Mouse (Mus musculus): ENCODE data around the gene Msh5. TPM values are rescaled to one million over a fixed set of nuclear protein-coding genes. Genes with fewer than 3 reads are reported as not detected.
A peak's percentile ranks its signal among the peaks of the same experiment; 100 is the strongest.

Msh5 gene
- total RNA-seq (2012; rRNA removed) (17.9 and 26.3 TPM in 2 replicates), polyA plus RNA-seq (2012; ENCODE audit: insufficient read depth in 1 of 2, insufficient read length in 2 of 2, low read depth in 1 of 2, low replicate concordance in 2 of 2, missing spikeins in 1 of 2) (10 to 100 TPM in 1 of 2 experiments, not detected in 1; 29.0 TPM)

DNA sequence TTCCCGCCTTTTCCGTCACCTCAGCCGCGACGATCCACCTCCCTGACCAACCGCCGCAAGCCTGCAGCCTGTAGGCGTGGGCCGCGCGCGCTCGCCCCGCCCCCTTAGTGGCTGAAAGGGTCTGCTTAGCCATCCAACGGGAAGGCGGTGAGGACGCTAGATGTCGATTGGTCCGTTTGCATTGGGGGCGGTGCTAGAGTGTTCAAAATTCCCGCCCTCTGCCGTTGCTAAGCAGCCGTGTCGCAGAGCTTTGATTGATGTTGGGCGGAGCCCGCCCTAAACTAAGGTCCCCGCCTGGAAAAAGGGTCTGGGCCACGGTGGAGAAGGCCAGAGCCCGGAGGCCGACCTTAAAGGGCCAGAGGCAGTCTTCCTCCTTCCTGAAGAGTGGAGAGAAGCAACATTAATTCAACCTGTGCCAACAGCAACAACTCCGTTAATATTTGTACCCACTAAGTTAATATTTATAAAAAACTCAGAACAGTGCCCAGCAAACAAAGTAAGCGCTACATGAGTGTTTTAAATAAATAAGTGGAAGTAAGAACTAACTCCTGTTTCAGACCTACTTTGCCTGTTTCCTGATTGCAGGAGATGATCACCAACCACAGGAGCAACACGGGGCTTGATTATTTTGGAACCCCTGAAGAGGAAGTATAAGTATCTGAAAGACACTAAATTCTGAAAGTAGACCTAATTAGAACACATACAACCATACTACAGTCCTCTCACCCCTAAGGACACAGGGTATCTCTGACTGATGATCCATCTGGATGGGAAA lies at the start of gene Msh5:
Msh5 (minus strand) TSS at position 65 of the 775 bp plus-strand sequence.
- peaks cover 0 to 28% of the 10 kb centered on the region in 2 experiments; a peak in 2 of 4 replicates for H3K36me3 ChIP-seq (ENCODE audit: control insufficient read depth in 1 of 2, insufficient read depth in 2 of 2, low read length in 2 of 2)
- peaks cover 18% of the 10 kb centered on the region for H3K79me2 ChIP-seq (ENCODE audit: control insufficient read depth, insufficient read depth, low read length, poor library complexity)
- H3K9me3 ChIP-seq (replicated peaks; ENCODE audit: insufficient read depth, low read length): no peaks in the 10 kb centered on the region
- no peaks in the 10 kb centered on the region for H3K27me3 ChIP-seq (ENCODE audit: control insufficient read depth in 1 of 2, insufficient read depth in 2 of 2, low read length in 2 of 2)
- peak within 1 kb of the TSS; percentile 85 for H3K9ac ChIP-seq (ENCODE audit: control insufficient read depth, low read depth, low read length, poor library complexity, severe bottlenecking)
- H3K4me3 ChIP-seq (ENCODE audit: control insufficient read depth in 1 of 2, insufficient read depth in 1 of 2, low read depth in 2 of 2, low read length in 2 of 2): peak within 1 kb of the TSS; percentile 47 to 53
- peaks cover 7 to 39% of the 10 kb centered on the region in 2 experiments for H3K4me1 ChIP-seq (ENCODE audit: control insufficient read depth in 1 of 2, insufficient read depth in 2 of 2, low read length in 2 of 2)
- peak; percentile 99 for DNase-seq (ENCODE audit: low read depth, low spot score)
- H3K27ac ChIP-seq (ENCODE audit: control insufficient read depth, low read depth, low read length): peak within 1 kb of the TSS; percentile 98
- TF ChIP-seq ELF1 (IDR thresholded peaks at IDR 0.05; ENCODE audit: low read depth, low read length) (no peak), TCF12 (IDR thresholded peaks at IDR 0.05; ENCODE audit: low read depth, low read length) (peak; percentile 24; the same call in 1 of the 2 replicates), E2F4 (IDR thresholded peaks at IDR 0.05; ENCODE audit: borderline replicate concordance, low read depth, low read length) (peak; percentile 97; the same call in 1 of the 2 replicates), MXI1 (IDR thresholded peaks at IDR 0.05; ENCODE audit: low read depth, low read length) (peak; percentile 34), MAFK (IDR thresholded peaks at IDR 0.05; ENCODE audit: borderline replicate concordance, low read depth, low read length) (no peak), KAT2A (conservative IDR thresholded peaks at IDR 0.05; ENCODE audit: low read depth, low read length) (no peak), HCFC1 (IDR thresholded peaks at IDR 0.05; ENCODE audit: low read depth, low read length) (peak; percentile 46; the same call in 1 of the 2 replicates), MYC (IDR thresholded peaks at IDR 0.05; ENCODE audit: low read depth, low read length) (no peak), GABPA (IDR thresholded peaks at IDR 0.05; ENCODE audit: low read depth, low read length) (no peak), ZKSCAN1 (IDR thresholded peaks at IDR 0.05; ENCODE audit: low read depth, low read length) (no peak), RAD21 (IDR thresholded peaks at IDR 0.05; ENCODE audit: low read depth, low read length) (no peak), TAL1 (IDR thresholded peaks at IDR 0.05; ENCODE audit: low read length) (peak; percentile 8; the same call in 1 of the 2 replicates), GATA1 (IDR thresholded peaks at IDR 0.05; ENCODE audit: low read depth, low read length) (0 out of 2 replicates have a peak, but pooled peaks have one; percentile 36), MYB (IDR thresholded peaks at IDR 0.05; ENCODE audit: low read depth, low read length) (no peak), USF1 (IDR thresholded peaks at IDR 0.05; ENCODE audit: low read depth, low read length) (no peak), CHD1 (IDR thresholded peaks at IDR 0.05; ENCODE audit: low read depth, low read length) (no peak), CTCF (IDR thresholded peaks at IDR 0.05 in 2 of 3, conservative IDR thresholded peaks at IDR 0.05 in 1 of 3; ENCODE audit: control insufficient read depth in 1 of 3, insufficient read depth in 1 of 3, low read depth in 2 of 3, low read length in 3 of 3, poor library complexity in 1 of 3, severe bottlenecking in 1 of 3) (no peak), NELFE (IDR thresholded peaks at IDR 0.05; ENCODE audit: low read depth, low read length) (no peak), ZMIZ1 (IDR thresholded peaks at IDR 0.05; ENCODE audit: low read depth, low read length) (0 out of 2 replicates have a peak, but pooled peaks have one; percentile 24), ZC3H11A (IDR thresholded peaks at IDR 0.05; ENCODE audit: low read depth, low read length) (no peak), MEF2A (IDR thresholded peaks at IDR 0.05; ENCODE audit: extremely low read depth, insufficient replicate concordance, low read depth, low read length, poor library complexity, severe bottlenecking) (no peak), MAZ (IDR thresholded peaks at IDR 0.05; ENCODE audit: low read depth, low read length) (no peak), UBTF (IDR thresholded peaks at IDR 0.05; ENCODE audit: borderline replicate concordance, insufficient read depth, low read depth, low read length) (no peak), ZNF384 (IDR thresholded peaks at IDR 0.05; ENCODE audit: low read depth, low read length) (no peak; the same call in 1 of the 2 replicates), TBP (IDR thresholded peaks at IDR 0.05; ENCODE audit: low read depth, low read length) (peak; percentile 66; the same call in 1 of the 2 replicates), NRF1 (IDR thresholded peaks at IDR 0.05; ENCODE audit: insufficient read depth, low read depth, low read length, poor library complexity, severe bottlenecking) (0 out of 2 replicates have a peak, but pooled peaks have one; percentile 13), POLR2A (IDR thresholded peaks at IDR 0.05; ENCODE audit: control insufficient read depth in 1 of 2, insufficient read depth in 1 of 2, low read depth in 1 of 2, low read length in 2 of 2, poor library complexity in 1 of 2) (peak in 1 of 2 experiments; percentile 56; a peak in 1 of 4 replicates), SMC3 (IDR thresholded peaks at IDR 0.05; ENCODE audit: low read depth, low read length) (no peak), POLR2AphosphoS2 (IDR thresholded peaks at IDR 0.05; ENCODE audit: low read length) (no peak), JUND (IDR thresholded peaks at IDR 0.05; ENCODE audit: low read depth, low read length) (no peak), MAX (IDR thresholded peaks at IDR 0.05; ENCODE audit: low read length) (no peak), SIN3A (IDR thresholded peaks at IDR 0.05; ENCODE audit: low read length) (peak; percentile 64), USF2 (IDR thresholded peaks at IDR 0.05; ENCODE audit: borderline replicate concordance in 1 of 2, insufficient read depth in 1 of 2, low read depth in 1 of 2, low read length in 2 of 2) (no peak), ETS1 (IDR thresholded peaks at IDR 0.05; ENCODE audit: low read depth, low read length) (peak; percentile 35; the same call in 1 of the 2 replicates), RCOR1 (IDR thresholded peaks at IDR 0.05; ENCODE audit: low read depth, low read length) (peak; percentile 33)

Data from MEL (cell line).